Mouse (Mus musculus) B cell, adult 2 months (primary cell): ENCODE measurements at regions not wholly inside any gene's neighbourhood (a gene's known extent, or its start where the extent isn't known, plus 50 kb on each side); places are given as distances from the start of the nearest gene placed in this dataset.

Experiments used
- DNase-seq, 2 experiments: peaks; one replicate each; pipeline ENCODE4 v3.0.0; 2022

- DNase-seq, result no peak
These were observed 58.0 kb upstream of the Abca12 start for GRCm38 (mm10) chr1:71472691-71473090.

DNA sequence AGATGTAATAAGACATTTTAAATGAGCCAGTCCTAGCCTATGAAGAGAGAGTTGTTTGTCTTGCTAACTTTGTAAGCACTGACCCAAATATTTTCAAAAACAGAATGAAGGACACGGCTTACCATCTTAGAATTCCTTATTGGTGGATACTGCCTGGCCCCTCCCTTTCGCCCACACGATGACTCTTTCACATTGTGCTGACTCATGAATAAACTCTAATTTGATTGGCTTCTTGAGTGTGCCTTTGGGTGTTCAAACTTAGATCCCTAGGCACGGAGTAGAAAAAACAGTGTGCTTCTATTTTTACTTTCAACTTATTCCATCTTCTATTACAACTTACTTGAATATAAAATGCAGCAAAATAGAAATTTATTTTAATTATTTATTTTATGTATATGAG, 68.4 kb upstream of the Abca12 start:
- DNase-seq, result no peak

GRCm38 (mm10) chr1:71494576-71494975, 62.4 kb upstream of the Atic start:
- DNase-seq, result no peak

- peak; percentile 25 to 29 for DNase-seq
These were observed 51.1 kb upstream of the Atic start for GRCm38 (mm10) chr1:71505898-71506297.

DNA sequence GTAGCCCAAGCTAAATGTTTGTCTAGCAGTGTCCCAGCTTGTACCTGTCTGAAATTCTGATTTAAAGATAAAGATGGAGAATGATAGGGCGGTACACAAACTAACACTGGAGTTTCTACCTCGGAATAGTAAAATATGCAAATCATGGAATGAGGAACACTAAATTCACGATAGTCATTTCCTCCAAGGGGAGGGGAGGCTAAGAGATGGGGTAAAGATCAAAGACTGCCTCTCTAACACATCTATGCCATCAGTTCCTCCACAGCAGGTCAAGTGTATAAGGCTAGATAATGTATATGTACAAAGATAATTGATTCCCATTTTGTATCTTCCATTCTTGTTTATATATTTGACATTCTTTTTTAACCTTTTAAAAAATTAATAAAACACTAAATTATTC, 50.4 kb upstream of the Atic start:
- no peak for DNase-seq
